Mouse (Mus musculus) adrenal gland, adult (tissue): ENCODE measurements around the gene Slc51b.
A peak's percentile ranks its signal among the peaks of the same experiment; 100 is the strongest.

Source experiments
- DNase-seq, 2 experiments: peaks; one replicate each; pipeline ENCODE4 v3.0.0; 2022 to 2023; ENCODE audit warnings: low spot score in 1 of 2; ENCODE audit not compliant: inconsistent age in 2 of 2

Gene Slc51b

DNA sequence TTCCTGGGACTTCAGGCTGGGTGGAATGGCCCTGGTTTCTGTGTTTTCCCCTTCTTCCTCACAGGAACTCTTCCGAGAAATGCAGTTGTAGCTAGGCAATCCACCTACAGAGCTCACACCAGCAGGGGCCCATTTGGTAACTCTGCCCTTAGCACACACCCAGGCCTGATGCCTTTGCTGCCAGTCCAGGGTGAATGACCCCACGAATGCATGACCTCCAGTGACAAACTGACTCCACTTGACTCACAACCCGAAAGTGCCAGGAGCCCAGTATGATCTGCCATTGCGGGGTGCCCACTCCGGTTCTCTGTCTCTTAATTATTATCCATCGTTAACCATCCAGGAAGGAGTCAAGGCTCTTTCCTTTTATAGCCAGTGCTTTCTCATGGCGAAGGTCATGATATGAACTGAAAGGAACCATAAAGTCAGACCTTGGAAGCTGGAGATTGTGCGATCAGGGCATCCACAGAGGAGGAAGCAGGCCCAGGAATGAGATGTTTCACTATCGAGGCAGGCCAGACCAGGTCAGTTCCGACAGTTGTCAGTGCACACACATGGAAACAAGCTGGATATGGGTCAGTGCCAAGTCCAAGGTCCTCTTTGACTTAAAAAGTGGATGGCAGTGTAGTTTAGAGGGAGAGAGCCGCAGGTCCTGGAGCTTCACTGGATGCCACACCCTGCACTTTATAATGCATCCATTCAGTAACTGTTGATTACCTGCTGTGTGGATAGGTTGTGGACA lies at the start of gene Slc51b:
TSS of gene Slc51b (minus strand) at position 196 of the 742 bp plus-strand sequence.
- peak; percentile 60 to 79 for DNase-seq

DNA sequence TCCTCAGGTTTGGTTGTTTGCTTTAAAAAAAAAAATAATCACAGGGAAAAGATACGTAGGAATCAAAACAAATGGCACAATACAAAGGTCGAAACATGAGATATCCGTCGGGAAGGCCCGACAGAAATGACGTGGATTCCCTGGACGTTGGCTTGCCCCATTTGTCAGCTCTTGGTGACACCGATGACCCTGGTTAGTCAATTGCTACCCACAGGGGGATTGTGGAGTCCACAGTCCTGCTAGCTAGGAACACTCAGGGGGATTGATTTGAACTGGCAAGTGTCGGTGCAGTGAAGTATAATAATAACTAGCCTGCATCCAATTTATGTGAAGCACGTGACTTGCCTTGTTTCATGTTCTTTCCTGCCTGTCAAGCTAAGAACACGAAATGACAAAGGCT lies 44.9 kb upstream of the Slc51b start:
- peak in 1 of 2 experiments; percentile 51 for DNase-seq

DNA sequence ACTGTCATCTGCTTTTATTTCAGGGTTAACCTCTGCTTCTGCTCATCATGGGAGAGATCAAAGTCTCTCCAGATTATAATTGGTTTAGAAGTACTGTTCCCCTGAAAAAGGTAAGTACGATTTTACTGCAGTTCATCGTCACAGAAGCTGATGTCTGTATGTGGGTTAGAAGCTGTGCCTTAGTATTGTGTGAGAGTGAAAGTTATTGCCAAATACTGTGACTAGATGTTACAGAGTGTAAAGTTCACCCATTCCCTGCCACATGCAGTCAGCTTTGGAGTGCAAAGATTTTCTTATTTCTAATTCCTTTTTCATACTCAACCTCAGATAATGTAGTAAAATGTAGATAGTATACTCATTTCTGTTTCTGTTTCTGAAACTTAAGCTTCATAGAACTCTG lies 42.5 kb upstream of the Slc51b start:
- no peak for DNase-seq

DNA sequence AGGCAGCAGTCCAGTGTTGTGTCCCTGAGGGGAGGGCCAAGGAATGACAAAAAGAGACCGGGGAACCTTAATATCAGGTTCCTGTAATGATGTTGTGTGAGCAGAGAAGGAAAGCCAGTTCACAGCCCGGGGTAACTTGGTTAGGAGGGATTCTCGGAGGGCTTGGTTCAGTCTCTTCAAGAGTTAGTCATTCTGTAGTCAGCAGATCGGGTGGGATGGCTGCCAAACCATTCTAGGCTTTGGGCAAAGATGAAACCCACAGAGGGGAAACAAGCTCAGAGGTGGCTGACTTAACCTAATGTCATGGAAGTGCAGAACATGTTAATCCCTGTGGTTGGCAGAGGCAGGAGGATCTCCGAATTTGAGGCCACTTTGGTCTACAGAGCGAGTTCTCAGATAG lies 41.4 kb upstream of the Slc51b start:
- peak; percentile 66 to 82 for DNase-seq

DNA sequence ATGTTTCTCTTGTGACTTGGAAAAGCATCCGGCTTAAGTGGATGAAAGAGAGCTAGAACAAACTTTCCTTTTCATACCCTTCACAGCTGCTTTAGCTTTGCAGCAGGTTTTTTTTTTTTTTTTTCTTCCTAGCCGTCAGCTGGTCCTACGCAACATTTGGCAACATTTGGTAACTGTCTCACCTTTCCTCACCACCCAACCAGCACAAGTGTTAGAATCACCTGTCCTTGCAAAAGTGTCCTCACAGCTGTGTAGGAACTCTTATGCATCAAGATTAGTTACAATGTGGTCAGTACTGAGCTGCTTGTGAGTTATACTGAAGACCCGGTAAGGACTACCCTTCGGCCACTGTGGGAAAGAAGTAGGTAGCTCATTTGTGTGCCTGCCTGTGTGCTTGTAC lies 39.8 kb upstream of the Slc51b start:
- DNase-seq = no peak

DNA sequence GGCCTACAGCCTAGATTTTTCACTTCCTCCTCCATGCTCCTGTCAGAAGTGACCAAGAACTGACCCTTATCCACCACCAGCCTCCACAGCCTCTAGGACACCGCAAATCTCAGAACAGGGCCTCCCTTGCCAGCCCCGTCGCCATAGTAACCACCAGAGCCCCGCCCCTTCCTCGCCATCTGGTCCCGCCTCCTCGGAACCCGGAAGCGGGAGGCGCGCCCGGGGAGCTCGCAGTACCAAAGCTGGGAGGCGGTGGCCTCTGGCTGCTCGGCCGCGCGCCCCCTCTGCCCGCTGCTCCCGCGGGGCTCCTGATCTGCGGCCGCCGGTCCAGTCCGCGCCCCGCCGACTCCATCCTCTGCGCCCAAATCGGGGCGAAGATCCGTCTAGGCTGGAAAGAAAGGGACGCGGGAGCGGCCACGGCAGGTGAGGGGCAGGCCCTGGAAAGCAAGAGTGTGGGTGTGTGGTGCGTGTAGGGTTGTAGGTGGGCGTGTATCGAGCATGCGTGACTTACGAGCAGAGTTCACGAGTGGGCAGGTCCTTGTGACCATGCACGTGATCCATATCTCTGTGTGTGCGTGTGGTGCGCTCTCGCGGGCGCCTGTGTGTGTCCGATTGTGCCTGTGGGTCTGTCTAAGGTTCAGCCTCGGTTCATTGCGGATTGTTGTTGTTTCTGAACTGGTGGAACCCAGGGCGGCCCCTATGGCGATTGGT lies 38.1 kb upstream of the Slc51b start, which contains the start of gene Spg21:
TSS of gene Spg21 (plus strand) at position 216 of the 711 bp plus-strand sequence.
- DNase-seq = peak; percentile 97 to 100

DNA sequence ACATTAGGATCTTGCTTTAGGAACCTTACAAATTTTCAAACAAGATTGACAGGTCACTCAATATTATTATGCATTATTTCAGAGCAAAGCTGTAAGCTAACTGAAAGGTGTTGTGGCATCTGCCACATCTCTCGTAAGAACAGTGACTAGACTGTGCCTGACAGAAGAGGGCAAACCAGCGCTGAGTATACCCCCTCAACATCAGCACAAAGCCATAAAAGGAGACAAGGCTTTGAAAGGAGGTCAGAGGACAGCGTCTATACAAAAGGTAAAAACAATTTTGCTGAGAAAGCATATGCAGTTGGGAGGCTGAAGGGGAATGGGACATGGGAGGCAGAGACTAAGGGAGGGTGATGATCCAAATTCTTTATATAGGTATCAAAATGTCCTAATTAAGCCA lies 37.4 kb upstream of the Slc51b start:
- no peak for DNase-seq

DNA sequence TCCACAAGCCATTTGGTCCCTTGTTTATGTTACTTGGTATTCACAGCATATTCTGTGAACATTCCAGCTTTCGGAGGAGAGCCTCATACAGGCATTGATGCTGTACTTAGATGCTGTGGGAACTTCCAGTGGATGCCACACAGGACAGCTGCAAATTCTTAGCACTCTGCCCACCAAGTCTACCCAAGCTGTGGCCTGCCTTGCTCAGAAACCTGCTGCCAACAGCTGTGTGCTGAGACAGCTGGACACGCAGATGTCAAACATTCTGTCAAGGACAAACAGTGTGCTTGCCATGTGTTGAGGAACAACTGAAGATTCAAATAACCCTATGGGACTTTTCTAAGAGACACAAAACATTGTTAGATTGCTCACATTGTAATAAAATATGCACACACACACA lies 36.2 kb upstream of the Slc51b start:
- DNase-seq = no peak

DNA sequence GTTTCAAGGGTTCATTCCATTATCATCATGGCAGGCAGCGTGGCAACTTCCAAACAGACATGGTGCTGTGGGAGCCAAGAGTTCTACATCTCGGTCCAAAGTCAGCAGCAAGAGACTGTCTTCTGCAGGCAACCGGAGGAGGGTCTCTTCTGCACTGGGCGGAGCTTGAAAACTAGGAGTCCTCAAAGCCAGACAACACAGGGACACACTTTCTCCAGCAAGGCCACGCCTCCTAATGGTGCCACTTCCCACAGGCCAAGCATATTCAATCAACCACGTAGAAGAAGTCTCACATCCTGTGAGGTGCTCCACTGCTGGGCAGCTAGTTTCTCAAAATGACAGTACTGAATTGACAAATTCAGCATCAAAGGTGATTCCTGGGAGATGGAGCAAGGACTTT lies 25.2 kb upstream of the Slc51b start:
- no peak for DNase-seq

DNA sequence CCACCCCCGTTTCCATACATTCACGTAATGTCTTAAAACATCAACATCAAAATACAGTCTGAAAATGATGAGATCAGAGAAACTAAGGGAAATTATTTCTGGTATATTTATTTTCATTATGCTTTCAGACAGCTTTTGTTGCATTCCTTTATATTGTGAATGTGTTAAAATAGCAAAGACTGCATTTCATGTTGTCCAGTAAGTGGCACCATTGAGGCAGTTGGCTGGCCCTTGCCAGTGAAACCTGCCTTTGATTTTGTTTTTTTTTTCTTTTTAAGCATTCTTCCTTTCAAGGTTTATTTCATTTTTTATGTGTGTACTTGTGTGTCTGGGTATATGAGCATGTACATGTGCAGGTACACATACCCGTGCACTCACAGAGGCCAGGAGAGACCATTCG lies 21.9 kb upstream of the Slc51b start:
- DNase-seq = no peak

DNA sequence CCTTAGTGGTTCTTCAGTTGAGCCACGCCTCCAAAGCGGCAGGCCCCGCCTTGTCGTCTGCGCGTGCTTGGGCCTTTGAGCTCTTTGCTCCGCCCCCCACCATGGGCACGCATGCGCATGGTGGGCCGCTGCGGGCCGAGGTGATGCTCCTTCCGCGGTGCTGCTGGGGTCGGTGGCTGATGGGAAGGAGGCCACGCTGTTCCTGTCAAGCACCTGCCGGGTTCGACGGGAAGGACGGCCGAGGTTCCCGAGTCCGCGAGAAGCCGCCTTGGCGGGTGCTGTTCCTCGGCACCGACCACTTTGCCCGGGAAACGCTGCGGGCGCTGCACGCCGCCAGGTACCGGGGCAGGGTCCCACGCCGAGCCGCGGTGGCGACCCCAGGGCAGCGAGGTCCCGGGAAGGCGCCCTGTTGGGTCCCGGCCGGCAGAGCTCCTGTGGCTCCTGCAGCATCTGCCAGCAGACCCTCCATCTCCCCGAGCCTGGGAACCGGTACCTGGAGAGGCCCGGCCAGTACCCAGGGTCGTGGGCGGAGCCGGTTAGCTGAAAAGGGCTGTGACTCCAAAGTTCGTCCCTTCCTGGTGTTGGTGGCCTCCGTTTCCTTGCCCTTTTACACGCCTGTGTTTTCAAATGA lies 13.0 kb upstream of the Slc51b start, which contains the start of gene Mtfmt:
TSS of gene Mtfmt (plus strand) at position 112 of the 631 bp plus-strand sequence.
- peak; percentile 93 to 97 for DNase-seq

DNA sequence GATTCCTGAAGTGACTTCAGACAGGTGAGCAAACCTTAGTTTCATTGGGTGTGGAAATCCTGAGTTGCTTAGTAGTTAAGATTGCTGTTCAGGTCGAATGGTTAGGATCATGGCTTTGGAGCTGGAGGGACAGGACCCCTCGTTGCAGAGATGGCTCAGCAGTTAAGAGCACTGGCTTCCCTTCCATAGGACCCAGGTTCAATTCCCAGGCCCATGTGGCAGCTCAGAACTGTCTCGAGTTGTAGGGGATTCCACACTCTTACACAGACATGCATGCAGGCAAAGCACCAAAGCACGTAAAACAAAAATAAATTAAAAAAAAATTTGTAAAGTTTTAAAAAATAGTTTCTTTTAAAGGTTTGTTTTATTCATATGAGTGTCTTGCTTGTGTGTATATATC lies 12.5 kb upstream of the Slc51b start:
- DNase-seq = no peak

DNA sequence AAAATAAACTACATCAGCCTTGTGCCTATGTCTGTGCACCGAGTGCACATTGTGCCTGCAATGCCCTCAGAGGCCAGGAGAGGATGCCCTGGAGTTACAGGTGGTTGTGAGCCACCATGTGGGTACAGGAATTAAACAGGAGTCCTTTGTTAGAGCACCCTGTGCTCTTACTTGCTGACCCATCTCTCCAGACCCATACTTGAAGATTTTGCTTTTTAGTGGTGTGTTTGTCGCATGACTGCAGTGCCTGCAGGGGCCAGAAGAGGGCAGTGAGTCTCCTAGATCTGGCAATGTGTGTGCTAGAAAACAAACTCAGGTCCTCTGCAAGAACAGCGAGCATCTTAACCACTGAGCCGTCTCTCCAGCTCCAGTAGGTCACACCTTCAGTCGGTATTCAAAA lies 11.4 kb upstream of the Slc51b start:
- DNase-seq = peak; percentile 50 to 76

DNA sequence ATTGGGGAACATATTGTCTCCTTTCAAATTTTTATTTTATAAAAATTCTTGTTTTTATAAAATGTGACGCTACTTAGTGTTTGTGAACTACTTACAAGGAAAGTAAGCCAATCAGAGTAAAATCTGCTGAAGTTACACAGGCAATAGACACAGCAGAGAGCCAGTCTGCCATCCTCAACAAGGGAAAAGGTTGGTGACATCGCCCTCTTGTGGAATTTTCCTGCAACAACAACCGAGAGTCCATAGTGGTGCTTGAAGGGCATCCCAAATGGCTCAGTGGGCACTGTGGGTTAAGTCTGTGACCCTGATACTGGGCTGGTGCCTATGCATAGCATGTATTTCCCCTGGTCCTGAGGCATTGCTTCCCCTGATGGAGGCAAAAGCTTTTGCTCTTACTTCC lies 9.5 kb upstream of the Slc51b start:
- DNase-seq = peak; percentile 84 to 97

DNA sequence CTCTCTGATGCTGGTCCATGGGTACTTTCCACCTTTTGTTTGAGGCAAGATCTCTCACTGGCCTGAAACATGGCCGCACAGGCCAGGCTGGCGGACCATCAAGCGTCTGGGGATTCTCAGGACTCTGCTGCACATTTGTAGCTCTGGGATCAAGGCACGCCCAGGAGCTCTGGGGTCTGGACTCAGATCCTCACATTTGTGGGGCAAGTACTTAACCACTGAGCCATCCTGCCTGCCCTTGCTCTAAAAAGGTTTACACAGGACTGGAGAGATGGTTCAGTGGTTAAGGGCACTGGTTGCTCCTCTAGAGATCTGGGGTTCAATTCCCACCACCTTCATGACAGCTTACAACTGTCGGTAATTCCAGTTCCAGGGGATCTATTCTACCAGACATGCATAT lies 8.2 kb upstream of the Slc51b start:
- DNase-seq = no peak

DNA sequence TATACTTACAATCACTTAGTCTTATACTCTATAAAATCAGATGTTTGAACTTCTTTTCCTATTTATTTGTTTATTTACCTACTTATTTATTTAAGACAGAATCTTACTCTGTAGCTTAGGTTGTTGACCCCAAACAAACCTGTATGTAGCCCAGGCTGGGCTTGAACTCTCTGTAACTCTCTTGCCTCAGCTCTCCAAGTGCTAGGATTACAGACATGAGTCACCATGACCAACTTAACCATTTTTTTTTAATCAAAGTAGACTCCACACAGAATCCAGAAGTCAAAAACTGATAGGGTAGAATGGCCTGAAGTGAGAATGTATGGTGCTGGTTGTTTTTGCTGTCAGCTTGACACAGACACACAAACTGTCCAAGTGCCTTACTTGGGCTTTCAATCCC lies 7.6 kb upstream of the Slc51b start:
- no peak for DNase-seq

DNA sequence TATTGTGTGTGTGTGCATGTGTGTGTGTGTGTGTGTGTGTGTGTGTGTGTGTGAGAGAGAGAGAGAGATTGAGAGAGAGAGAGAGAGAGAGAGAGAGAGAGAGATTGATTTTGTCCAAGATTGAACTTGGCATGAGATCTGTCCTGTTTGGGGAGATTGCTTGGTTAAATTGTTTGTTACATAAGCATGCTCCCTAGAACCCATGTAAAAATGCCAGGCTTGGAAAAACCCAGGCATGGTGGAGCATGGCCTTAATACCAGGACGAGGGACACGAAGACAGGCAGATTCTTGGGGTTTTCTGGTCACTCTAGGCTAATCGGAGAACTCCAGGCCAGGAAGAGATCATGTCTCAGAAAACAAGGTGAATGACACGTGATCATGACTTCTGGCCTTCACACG lies 5.2 kb upstream of the Slc51b start:
- no peak for DNase-seq

DNA sequence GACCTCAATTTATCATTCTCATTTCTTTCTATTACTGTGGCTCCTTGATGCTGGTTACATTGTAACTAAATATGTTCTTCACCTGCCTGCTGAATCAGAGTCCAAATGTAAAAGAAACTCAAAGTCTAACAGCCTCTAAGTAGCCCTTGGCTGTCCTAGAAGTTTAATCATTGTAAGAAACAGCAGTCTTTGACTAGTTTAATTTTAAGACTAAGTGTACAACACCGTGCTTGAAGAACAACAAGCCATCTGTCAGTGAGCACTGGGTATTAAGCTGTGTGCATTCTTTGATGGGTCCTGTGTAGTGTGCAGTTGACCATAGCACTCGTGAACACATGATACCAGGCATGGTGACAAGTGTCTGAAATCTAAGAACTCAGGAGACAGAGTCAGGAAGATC lies 4.8 kb upstream of the Slc51b start:
- DNase-seq = no peak

DNA sequence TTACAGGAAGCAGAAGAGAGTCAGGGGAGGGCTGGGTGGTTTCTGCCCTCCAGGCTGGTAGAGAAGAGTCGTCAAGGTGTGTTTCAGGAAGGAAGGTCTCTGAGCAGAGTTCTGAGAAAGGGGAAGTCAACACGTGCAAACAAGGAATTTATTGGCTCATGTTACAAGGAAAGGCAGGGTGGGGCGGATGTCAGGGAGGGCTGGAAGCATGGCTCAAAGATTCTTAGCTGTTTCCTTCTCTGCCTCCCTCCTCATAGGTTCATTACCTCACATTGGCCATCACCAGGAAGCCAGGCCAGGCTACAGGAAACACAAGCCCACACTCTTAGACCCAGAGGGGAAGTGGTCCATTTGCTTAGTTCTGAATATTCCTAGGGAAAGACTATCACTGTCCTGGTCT lies 1.6 kb upstream of the Slc51b start:
- DNase-seq = no peak

DNA sequence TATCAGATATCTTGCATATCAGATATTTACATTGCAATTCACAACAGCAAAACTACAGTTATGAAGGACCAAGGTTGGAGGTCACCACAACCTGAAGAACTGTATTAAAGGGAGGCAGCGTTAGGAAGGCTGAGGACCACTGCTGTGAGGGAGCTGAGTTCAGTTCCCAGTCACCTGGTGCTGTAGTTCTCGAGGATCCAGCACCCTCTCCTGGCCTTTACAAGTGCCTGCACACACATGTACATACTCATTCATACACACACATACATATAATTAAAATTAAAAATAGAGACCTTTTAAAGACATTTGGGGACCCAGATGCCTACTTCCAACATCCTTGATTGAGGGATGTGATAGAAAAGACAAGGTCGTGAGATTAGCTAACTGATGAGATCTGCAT lies 3.1 kb downstream of the Slc51b start:
- DNase-seq = no peak

DNA sequence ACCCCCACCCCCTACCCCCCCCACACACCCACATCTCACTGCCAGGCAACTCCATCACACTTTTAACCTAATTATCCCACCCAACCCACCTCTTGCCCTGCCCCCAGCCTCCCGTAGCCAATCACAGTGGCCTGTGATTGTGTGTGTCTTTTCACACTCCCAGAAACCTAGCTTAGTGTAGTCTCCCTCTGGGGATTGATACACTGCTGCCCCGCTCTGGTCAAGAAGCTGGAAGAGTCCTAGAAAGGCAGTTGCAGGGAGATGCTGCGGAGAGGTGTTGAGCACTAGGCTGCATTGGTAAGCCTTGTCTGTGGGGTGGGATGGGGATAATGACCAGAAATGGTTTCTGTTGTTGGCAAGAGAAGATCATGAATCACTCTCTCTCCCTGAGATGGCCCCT lies 5.0 kb downstream of the Slc51b start:
- DNase-seq = no peak

DNA sequence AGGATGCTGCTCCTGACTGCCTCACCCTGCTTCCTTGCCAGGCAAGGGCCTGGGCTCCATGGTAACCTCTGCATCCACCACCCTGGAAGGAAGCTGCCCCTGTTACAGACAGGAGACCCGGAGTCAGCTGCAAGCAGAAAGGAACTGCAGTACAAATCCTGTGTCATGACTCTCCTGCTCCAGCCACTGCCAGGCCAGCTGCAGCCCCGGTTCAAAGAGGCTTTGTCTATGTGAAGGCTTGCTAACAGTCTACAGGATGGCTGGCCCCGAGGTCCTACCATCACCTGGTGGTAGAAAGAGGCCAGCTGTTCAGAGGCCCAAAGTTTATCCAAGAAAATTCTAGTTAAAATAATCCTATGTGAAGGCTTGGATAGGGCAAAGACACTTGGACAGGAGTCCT lies 11.4 kb downstream of the Slc51b start:
- DNase-seq = no peak
